Mouse (Mus musculus): ENCODE measurements around the gene Fnip1. TPM values are rescaled to one million over a fixed set of nuclear protein-coding genes. Genes with fewer than 3 reads are reported as not detected.

Gene Fnip1
- polyA plus RNA-seq, 1 experiment = 9.7 TPM

DNA sequence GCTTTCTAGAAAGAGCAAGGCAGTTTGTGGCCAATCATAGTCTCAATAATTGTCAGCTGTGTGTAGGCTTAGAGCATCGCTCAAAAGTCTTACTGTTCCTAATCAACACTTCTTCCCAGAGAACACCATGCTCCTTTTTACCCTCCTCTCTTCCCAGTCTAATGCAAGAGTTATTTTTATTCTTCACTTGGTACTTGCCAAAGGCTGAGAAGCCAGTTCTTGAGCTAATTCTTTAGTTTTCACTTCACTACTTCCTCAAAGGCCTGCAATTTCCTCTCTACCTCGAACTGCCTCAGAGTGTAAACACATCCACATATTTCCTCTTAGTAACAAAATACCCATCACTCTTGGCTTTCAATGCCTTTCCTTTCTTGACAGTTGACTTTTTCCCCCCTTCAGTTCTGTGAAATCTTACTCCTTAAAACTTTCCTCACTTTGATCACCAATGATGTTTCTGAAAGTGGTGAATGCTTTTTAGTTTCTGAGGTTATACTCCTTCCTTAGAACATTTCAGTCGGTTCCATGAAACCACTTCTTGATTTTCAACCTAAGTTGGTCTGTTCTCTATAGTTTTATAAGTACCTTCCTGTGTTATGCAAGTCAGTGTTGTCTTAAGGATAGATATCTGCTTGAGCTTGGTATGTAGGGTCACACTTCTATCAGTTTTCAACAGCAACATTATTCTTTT, 26.7 kb downstream of the Fnip1 start:
- no peak for TF ChIP-seq POLR2A (IDR thresholded peaks at IDR 0.05; ENCODE audit: borderline replicate concordance, extremely low read depth, insufficient read depth, insufficient read length, poor library complexity, severe bottlenecking)
- no peak for TF ChIP-seq CTCF (IDR thresholded peaks at IDR 0.05; ENCODE audit: borderline replicate concordance, extremely low read depth, insufficient read depth, insufficient read length)
- no peak for DNase-seq (ENCODE audit: low read depth)

DNA sequence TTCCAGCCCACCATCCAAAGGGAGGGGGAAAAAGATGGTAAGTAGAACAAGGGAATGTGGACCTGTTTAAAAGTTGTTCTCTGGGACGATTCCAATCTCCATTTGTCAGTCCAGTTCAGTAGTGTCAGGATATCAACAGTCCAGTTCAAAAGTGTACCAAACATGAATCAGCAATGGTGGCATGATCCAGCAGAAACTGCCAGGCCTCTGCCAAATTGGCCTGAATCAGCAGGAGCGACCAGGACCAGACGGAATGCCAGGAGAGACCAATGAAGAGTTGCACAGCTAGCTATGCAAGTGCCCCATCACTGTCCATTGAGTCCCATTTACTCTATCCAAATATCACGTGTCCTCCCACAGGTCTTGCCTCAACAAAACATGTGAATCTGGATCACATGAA, 34.2 kb downstream of the Fnip1 start:
- DNase-seq (ENCODE audit: low read depth) = no peak
- TF ChIP-seq CTCF (IDR thresholded peaks at IDR 0.05; ENCODE audit: borderline replicate concordance, extremely low read depth, insufficient read depth, insufficient read length) (no peak), POLR2A (IDR thresholded peaks at IDR 0.05; ENCODE audit: borderline replicate concordance, extremely low read depth, insufficient read depth, insufficient read length, poor library complexity, severe bottlenecking) (no peak)

DNA sequence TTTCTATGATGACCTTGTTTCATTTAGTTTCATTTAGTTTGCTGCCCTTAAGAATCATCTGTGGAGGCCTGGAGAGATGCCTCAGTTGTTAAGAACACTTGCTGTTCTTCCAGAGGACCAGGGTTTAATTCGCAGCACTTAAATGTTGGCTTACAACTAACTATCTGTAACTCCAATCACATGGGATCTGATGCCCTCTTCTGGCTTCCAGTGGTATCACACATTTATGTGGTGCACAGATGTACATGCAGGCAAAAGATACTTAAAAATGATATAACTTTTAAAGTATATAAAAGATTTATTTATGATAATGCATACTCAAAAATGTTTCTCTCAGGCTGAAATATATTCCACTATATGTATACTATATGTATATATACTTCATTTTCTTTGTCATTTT, 40.4 kb downstream of the Fnip1 start:
- no peak for TF ChIP-seq POLR2A (IDR thresholded peaks at IDR 0.05; ENCODE audit: borderline replicate concordance, extremely low read depth, insufficient read depth, insufficient read length, poor library complexity, severe bottlenecking)
- peak; percentile 26; the same call in 1 of the 2 replicates for TF ChIP-seq CTCF (IDR thresholded peaks at IDR 0.05; ENCODE audit: borderline replicate concordance, extremely low read depth, insufficient read depth, insufficient read length)
- peak; percentile 16 for DNase-seq (ENCODE audit: low read depth)

DNA sequence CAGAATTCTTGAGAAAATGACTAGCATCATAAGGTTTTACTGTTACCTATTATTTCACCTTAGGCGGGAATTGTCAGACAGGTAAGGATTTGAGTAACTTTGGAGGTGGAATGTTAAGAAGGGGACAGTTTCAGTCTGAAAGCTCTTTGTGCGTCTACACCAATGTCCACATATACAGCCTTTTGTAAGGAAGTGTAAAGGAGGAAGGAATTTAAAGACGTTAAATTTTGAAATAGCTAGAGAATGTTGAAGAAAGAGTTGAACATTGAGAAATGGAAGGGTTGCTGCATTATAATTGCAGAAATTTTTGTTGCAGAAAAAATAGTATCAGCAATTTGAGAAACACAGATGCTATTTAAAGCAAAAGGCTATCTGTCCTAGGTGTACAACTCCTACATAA, 48.0 kb downstream of the Fnip1 start:
- DNase-seq (ENCODE audit: low read depth) = no peak
- TF ChIP-seq CTCF (IDR thresholded peaks at IDR 0.05; ENCODE audit: borderline replicate concordance, extremely low read depth, insufficient read depth, insufficient read length) (no peak), POLR2A (IDR thresholded peaks at IDR 0.05; ENCODE audit: borderline replicate concordance, extremely low read depth, insufficient read depth, insufficient read length, poor library complexity, severe bottlenecking) (no peak)

DNA sequence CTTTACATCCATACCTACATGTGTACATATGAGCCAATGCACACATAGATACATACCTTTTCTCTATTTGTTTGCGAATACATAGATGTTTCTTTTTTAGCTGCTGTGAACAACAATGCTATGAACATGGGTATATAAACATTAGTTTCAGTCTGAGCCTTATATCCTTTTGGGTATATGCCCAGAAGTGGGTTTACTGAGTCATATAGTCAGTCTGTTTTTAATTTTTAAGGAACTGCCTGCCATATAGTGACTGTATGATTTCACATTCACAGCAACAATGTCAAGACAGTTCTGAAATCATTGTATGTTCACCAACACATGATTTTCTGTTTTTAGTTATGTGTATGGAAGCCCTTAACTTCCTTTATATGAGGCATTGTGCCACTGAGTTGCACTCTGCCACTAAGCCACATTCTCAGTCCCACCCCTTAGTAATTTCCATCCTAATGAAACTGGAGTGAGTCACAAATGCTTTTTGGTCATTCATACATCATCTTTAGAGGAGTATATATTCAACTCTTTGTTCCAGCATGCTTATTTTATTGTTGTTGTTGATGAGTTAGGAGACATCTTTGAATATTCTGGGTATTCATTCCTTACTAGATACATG, 54.1 kb downstream of the Fnip1 start:
- TF ChIP-seq CTCF (IDR thresholded peaks at IDR 0.05; ENCODE audit: borderline replicate concordance, extremely low read depth, insufficient read depth, insufficient read length) = no peak
- TF ChIP-seq POLR2A (IDR thresholded peaks at IDR 0.05; ENCODE audit: borderline replicate concordance, extremely low read depth, insufficient read depth, insufficient read length, poor library complexity, severe bottlenecking) = no peak
- no peak for DNase-seq (ENCODE audit: low read depth)

DNA sequence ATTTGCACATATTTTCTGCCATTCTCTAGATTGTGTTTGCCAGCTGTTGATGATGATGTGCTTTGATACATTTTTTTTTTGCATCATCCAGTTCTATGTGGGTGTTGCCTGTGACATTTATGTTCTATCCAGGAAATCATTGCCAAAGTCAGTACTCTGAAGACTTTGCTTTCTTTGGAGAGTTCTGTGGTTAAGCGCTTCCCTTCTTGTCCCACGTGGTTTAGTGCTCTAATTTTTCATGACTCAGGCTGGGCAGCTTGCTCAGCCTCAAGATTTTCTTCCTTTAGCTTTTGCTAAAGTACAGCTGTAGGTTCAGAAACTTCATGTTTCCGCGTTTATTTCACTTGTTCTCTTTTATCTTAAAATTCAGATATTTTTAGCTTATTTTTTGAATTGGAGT, 54.6 kb downstream of the Fnip1 start:
- no peak for DNase-seq (ENCODE audit: low read depth)
- TF ChIP-seq CTCF (IDR thresholded peaks at IDR 0.05; ENCODE audit: borderline replicate concordance, extremely low read depth, insufficient read depth, insufficient read length) (no peak), POLR2A (IDR thresholded peaks at IDR 0.05; ENCODE audit: borderline replicate concordance, extremely low read depth, insufficient read depth, insufficient read length, poor library complexity, severe bottlenecking) (no peak)

DNA sequence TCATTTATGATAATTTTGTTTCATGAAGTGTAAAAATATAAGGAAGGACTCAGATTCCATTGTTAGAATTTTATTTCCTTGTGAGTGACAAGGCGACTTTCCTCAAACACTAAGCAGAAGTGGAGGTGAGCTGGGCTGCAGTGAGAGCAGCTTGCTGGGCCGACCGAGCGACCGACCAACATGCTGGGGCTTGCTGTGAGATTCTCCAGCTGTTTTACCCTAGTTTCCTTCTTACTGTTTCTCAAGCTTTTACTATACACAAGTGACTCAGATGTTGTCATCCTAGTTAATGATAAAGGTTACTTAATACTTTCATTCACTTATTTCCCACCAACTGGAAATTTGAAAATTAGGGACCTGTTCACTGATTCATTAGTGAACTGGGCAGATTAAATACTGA, 61.8 kb downstream of the Fnip1 start:
- no peak for DNase-seq (ENCODE audit: low read depth)
- TF ChIP-seq CTCF (IDR thresholded peaks at IDR 0.05; ENCODE audit: borderline replicate concordance, extremely low read depth, insufficient read depth, insufficient read length) = no peak
- TF ChIP-seq POLR2A (IDR thresholded peaks at IDR 0.05; ENCODE audit: borderline replicate concordance, extremely low read depth, insufficient read depth, insufficient read length, poor library complexity, severe bottlenecking) = no peak

DNA sequence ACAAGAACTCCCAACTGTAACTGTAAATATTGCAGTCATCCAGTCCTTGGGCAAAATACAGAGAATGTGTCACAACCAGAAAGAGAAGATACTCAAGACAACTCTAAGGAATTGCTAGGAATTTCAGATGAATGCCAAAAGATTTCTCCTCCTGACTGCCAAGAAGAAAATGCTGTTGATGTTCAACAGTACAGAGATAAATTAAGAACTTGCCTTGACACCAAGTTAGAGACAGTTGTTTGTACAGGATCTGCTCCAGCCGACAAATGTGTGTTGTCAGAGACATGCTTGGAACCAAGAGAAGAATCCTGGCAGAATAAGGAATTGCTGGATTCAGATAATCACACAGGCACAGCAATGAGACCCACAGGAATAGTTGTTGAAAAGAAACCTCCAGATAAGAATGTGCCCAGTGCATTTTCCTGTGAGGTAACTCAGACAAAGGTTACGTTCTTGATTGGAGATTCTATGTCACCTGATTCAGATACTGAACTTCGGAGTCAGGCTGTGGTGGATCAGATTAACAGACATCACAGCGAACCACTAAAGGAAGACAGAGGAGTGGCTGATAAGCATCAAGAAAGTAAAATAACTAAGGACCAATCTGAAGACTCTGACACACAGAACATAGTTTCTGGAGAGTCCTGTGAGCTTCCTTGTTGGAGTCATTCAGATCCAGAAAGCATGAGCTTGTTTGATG, 64.7 kb downstream of the Fnip1 start:
- no peak for DNase-seq (ENCODE audit: low read depth)
- TF ChIP-seq POLR2A (IDR thresholded peaks at IDR 0.05; ENCODE audit: borderline replicate concordance, extremely low read depth, insufficient read depth, insufficient read length, poor library complexity, severe bottlenecking) (no peak), CTCF (IDR thresholded peaks at IDR 0.05; ENCODE audit: borderline replicate concordance, extremely low read depth, insufficient read depth, insufficient read length) (no peak)

DNA sequence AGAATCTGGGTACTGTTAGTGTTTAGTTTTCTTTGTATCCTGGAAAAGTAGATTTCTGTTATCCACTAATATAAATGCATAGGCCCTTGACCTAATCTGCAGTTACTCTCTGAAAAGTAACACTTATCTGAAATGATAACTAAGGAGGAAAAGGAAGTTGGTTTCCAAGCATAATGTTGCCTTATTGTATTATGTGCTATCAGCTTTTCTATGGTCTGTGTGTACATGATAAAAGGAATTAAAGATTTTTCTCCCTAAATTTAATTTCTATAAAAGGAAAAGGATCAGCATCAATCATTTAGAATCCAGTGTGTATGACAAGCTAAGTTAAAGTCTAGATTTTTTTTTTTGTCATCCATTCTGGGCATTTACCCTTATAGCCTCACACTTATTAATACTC, 75.6 kb downstream of the Fnip1 start:
- no peak for DNase-seq (ENCODE audit: low read depth)
- TF ChIP-seq CTCF (IDR thresholded peaks at IDR 0.05; ENCODE audit: borderline replicate concordance, extremely low read depth, insufficient read depth, insufficient read length) (no peak), POLR2A (IDR thresholded peaks at IDR 0.05; ENCODE audit: borderline replicate concordance, extremely low read depth, insufficient read depth, insufficient read length, poor library complexity, severe bottlenecking) (no peak)

DNA sequence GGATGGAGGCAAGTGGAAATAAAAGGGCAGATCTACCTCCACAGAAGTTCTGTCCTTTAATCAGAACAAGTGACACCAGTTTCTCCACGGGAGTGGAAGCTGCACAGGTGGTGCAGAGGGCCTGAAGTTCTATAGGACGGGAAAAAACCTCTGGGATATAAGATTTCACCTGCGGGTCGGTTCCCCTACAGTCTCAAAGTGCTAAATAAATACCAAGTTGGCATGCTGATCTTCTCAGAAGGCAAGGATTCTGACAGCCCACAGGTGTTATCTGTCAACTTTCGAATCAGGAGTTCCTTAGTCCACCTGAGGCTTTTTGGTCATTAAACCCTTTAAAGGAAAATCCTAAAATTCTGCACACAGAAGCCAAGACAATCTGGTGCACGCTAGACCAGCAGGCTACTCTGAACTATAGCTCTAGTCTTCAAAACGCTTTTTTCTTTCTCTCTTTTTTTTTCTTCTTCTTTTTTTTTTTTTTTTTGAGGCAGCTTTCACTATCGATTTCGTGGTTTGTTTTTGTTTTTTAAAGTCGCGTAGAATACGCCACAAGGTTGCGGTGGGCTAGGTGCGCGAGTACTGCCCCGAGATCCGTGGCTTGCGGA, 84.0 kb downstream of the Fnip1 start:
- TF ChIP-seq CTCF (IDR thresholded peaks at IDR 0.05; ENCODE audit: borderline replicate concordance, extremely low read depth, insufficient read depth, insufficient read length) (no peak), POLR2A (IDR thresholded peaks at IDR 0.05; ENCODE audit: borderline replicate concordance, extremely low read depth, insufficient read depth, insufficient read length, poor library complexity, severe bottlenecking) (no peak)
- DNase-seq (ENCODE audit: low read depth) = no peak

Measured in brain, embryonic 14.5 days (tissue).